Mouse (Mus musculus) embryonic facial prominence, embryonic 11.5 days (tissue): Measurements from ENCODE around the gene Npc1l1. TPM values are rescaled to one million over a fixed set of nuclear protein-coding genes. Genes with fewer than 3 reads are reported as not detected.
A peak's percentile ranks its signal among the peaks of the same experiment; 100 is the strongest.

Source experiments
- ATAC-seq: fragments of 200-750 bp; cut with Nextera tagmentation; replicated peaks from 2 replicates; pipeline ENCODE4 v1.8.0; 2017; ENCODE audit warnings: low read depth; ENCODE audit not compliant: insufficient number of reproducible peaks, low FRiP score, low TSS enrichment
- DNase-seq: peaks from one replicate; pipeline ENCODE4 v3.0.0-alpha.2; 2015; ENCODE audit warnings: low spot score
- H3K27ac ChIP-seq: fragments of 300-500 bp; sonication (generic); replicated peaks from 2 replicates; pipeline ENCODE4 v1.5.1; 2014; ENCODE audit warnings: mild to moderate bottlenecking, low read depth, low read length, control low read depth
- H3K27me3 ChIP-seq: fragments of 300-500 bp; sonication (generic); 2 replicates; pipeline ENCODE4 v1.6.1; 2014; ENCODE audit warnings: mild to moderate bottlenecking, low read length, moderate library complexity, mixed read lengths; ENCODE audit not compliant: control insufficient read depth, insufficient read depth
- H3K36me3 ChIP-seq: fragments of 300-500 bp; sonication (generic); replicated peaks from 2 replicates; pipeline ENCODE4 v1.6.1; 2014; ENCODE audit warnings: low read depth, mild to moderate bottlenecking, low read length, moderate library complexity, mixed read lengths; ENCODE audit not compliant: control insufficient read depth, insufficient read depth
- H3K4me1 ChIP-seq: fragments of 300-500 bp; sonication (generic); 2 replicates; pipeline ENCODE4 v1.6.1; 2014; ENCODE audit warnings: low read length, mixed read lengths; ENCODE audit not compliant: control insufficient read depth, insufficient read depth
- H3K4me2 ChIP-seq: fragments of 300-500 bp; sonication (generic); 2 replicates; pipeline ENCODE4 v1.6.1; 2014; ENCODE audit warnings: low read depth, mild to moderate bottlenecking, control low read depth, low read length, moderate library complexity
- H3K4me3 ChIP-seq: fragments of 300-500 bp; sonication (generic); 2 replicates; pipeline ENCODE4 v1.5.1; 2014; ENCODE audit warnings: low read depth, low read length, control low read depth
- H3K9ac ChIP-seq: fragments of 300-500 bp; sonication (generic); replicated peaks from 2 replicates; pipeline ENCODE4 v1.6.1; 2014; ENCODE audit warnings: mild to moderate bottlenecking, control low read depth, low read length
- H3K9me3 ChIP-seq: fragments of 300-500 bp; sonication (generic); replicated peaks from 2 replicates; pipeline ENCODE4 v1.6.1; 2016; ENCODE audit warnings: mild to moderate bottlenecking, low read length, inconsistent platforms, mixed read lengths; ENCODE audit not compliant: control insufficient read depth
- WGBS: fragments of 180-500 bp; shearing (Covaris S2); extraction: QIAGEN DNeasy Blood & Tissue Kit; methylation state at CpG from one replicate; pipeline ENCODE4 v1.1.7; 2014; 5-methylcytosine and 5-hydroxymethylcytosine counted together
- polyA plus RNA-seq: library from polyadenylated mRNA; unstranded; fragments of >200 nt; fragmentation: Nextera tagmentation; extraction: Ambion mirVana; gene quantifications from 2 replicates; pipeline ENCODE4 v1.2.1, GENCODE M21; 2014

The Npc1l1 gene
- polyA plus RNA-seq, 1 experiment from 2014 or later, result not detected

DNA sequence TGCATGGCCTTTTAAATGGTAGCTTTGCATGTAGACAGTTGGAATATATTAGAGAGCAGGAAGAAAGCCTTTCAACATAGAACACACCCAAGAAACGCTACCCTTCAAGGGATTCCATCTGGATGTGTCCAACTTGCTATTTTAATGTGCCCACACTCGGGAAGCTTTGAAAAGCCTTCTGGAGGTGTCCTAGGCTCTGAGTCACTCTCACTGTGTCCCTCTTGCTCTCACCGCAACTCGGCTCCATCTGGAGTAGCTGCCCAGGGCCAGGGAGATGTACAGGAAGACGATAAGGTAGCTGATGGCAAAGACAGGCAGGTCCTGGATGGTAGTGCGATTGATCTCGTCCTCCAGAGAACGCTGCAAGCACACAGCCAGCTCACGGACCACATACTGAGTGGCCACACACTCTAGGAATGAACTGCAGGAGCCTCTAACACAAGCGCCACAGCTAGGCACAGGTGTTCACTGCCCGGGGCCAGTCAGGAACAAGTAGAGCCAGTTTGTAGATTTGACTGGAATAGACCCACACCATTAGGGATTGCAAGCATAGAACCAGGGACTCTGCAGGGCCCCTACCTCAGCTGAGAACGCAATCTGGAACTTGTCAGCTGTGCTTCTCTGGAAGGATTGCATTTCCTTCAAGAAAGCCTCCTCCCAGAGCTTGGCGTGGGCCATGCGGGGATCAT, 5.3 kb downstream of the Npc1l1 start:
- Histone ChIP-seq H3K9me3 (no peaks in the 10 kb centered on the region), H3K27ac (no peak overlapping the region), H3K4me2 (no peak overlapping the region), H3K4me3 (no peak overlapping the region), H3K9ac (no peak overlapping the region), H3K36me3 (no peaks in the 10 kb centered on the region), H3K4me1 (no peaks in the 10 kb centered on the region), H3K27me3 (no peaks in the 10 kb centered on the region)
- DNase-seq, result no peak
- 78% methylated on average over 14 of the region's 14 CpGs for WGBS
- no peak for ATAC-seq

DNA sequence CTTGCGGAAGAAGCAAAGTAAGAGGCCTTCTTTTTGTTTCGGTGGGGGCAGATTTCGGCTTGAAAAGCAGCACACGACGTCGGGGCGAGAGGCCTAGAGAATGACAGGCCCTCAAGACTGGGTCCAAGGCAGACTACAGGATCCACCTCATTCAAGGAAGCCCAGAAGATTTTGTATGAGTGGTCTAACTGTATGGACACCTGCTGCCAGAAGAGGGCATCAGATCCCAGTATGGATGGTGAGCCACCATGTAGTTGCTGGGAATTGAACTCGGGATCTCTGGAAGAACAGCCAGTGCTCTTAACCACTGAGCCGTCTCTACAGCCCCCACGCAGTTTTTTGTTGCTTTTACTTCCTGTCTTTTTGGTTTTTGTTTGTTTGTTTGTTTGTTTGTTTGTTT, 7.8 kb downstream of the Npc1l1 start:
- Histone ChIP-seq H3K4me2 (no peak overlapping the region), H3K36me3 (no peaks in the 10 kb centered on the region), H3K9ac (no peak overlapping the region), H3K9me3 (no peaks in the 10 kb centered on the region), H3K4me3 (no peak overlapping the region), H3K4me1 (no peaks in the 10 kb centered on the region), H3K27ac (no peak overlapping the region), H3K27me3 (no peaks in the 10 kb centered on the region)
- WGBS, result 92% methylated on average over 10 of the region's 10 CpGs
- ATAC-seq (no peak), DNase-seq (no peak)

- H3K36me3 ChIP-seq, result no peaks in the 10 kb centered on the region
- no peak overlapping the region for H3K9ac ChIP-seq
- ATAC-seq (no peak), DNase-seq (no peak)
- no peaks in the 10 kb centered on the region for H3K4me1 ChIP-seq
- 83% methylated on average over 6 of the region's 6 CpGs for WGBS
- no peak overlapping the region for H3K27ac ChIP-seq
- no peaks in the 10 kb centered on the region for H3K9me3 ChIP-seq
- no peaks in the 10 kb centered on the region for H3K27me3 ChIP-seq
- no peak overlapping the region for H3K4me2 ChIP-seq
- H3K4me3 ChIP-seq, result no peak overlapping the region
Observed at GRCm38 (mm10) chr11:6219967-6220366, 10.0 kb downstream of the Npc1l1 start.

- Histone ChIP-seq H3K27me3 (no peaks in the 10 kb centered on the region), H3K4me1 (no peaks in the 10 kb centered on the region), H3K4me2 (no peak overlapping the region), H3K9ac (no peak overlapping the region), H3K9me3 (no peaks in the 10 kb centered on the region), H3K4me3 (no peak overlapping the region), H3K36me3 (no peaks in the 10 kb centered on the region), H3K27ac (no peak overlapping the region)
- ATAC-seq (no peak), DNase-seq (no peak)
- WGBS, result 77% methylated on average over 11 of the region's 11 CpGs
Observed at GRCm38 (mm10) chr11:6218189-6218896, 11.6 kb downstream of the Npc1l1 start.

GRCm38 (mm10) chr11:6216834-6217233, 13.1 kb downstream of the Npc1l1 start:
- H3K4me2 ChIP-seq, result no peak overlapping the region
- 60% methylated on average over 3 of the region's 3 CpGs for WGBS
- no peak overlapping the region for H3K9ac ChIP-seq
- H3K36me3 ChIP-seq, result no peaks in the 10 kb centered on the region
- H3K4me3 ChIP-seq, result no peak overlapping the region
- no peaks in the 10 kb centered on the region for H3K9me3 ChIP-seq
- no peaks in the 10 kb centered on the region for H3K27me3 ChIP-seq
- no peak overlapping the region for H3K27ac ChIP-seq
- DNase-seq, result peak; percentile 1
- H3K4me1 ChIP-seq, result no peaks in the 10 kb centered on the region
- no peak for ATAC-seq

GRCm38 (mm10) chr11:6208158-6208557, 21.8 kb downstream of the Npc1l1 start:
- 81% methylated on average over 1 of the region's 1 CpGs for WGBS
- no peaks in the 10 kb centered on the region for H3K36me3 ChIP-seq
- H3K27ac ChIP-seq, result no peak overlapping the region
- H3K4me2 ChIP-seq, result no peak overlapping the region
- no peak for ATAC-seq
- H3K4me3 ChIP-seq, result no peak overlapping the region
- H3K4me1 ChIP-seq, result no peaks in the 10 kb centered on the region
- H3K27me3 ChIP-seq, result no peaks in the 10 kb centered on the region
- no peak for DNase-seq
- no peak overlapping the region for H3K9ac ChIP-seq
- H3K9me3 ChIP-seq, result no peaks in the 10 kb centered on the region

DNA sequence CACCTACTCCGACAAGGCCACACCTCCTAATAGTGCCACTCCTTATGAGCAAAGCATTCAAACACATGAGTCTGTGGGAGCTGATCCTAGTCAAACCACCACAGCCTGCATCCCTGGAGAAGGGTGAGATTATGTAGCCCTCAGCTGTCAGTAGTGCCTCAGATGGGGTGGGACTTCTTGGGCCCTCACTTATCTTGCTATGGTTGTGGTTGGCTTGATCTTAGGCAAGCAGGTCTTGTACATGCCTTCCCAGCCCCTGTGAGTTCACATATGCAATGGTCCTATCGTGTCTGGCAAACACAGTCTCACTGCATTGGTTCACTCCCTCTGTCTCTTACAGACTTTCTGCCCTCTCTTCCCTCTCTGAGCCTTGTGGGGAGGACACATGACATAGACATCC, 22.9 kb downstream of the Npc1l1 start:
- WGBS, result 81% methylated on average over 2 of the region's 2 CpGs
- DNase-seq, result no peak
- no peaks in the 10 kb centered on the region for H3K27me3 ChIP-seq
- no peaks in the 10 kb centered on the region for H3K4me1 ChIP-seq
- H3K36me3 ChIP-seq, result no peaks in the 10 kb centered on the region
- H3K27ac ChIP-seq, result no peak overlapping the region
- H3K9me3 ChIP-seq, result no peaks in the 10 kb centered on the region
- no peak overlapping the region for H3K4me2 ChIP-seq
- H3K9ac ChIP-seq, result no peak overlapping the region
- H3K4me3 ChIP-seq, result no peak overlapping the region
- ATAC-seq, result no peak

DNA sequence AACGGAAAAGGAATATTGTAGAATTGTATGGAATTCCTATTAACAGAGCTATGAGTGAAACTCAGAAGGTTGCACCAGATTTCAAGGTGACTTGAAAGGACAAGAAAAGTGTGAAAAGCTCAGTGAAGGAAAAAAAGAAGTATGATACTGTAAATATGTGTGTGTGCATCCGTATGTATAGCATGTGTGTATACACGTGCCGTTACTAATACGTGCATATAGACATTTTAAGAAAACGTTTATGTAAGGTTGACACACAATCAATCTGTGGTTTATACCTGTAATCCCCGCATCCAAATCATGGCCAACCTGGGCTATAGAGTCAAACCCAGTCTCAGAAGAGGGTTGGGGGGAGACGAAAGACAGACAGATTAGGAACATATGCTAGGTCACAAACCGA, 29.4 kb downstream of the Npc1l1 start:
- Histone ChIP-seq H3K27me3 (no peaks in the 10 kb centered on the region), H3K4me3 (peak overlapping the region; percentile 96), H3K9ac (peak overlapping the region; percentile 92), H3K27ac (peak overlapping the region; percentile 84; the same call in 1 of the 2 replicates), H3K4me2 (peak overlapping the region; percentile 90), H3K36me3 (no peaks in the 10 kb centered on the region), H3K9me3 (no peaks in the 10 kb centered on the region), H3K4me1 (no peaks in the 10 kb centered on the region; the same call in 1 of the 2 replicates)
- DNase-seq, result no peak
- ATAC-seq, result no peak
- WGBS, result 25% methylated on average over 9 of the region's 9 CpGs
